Mouse (Mus musculus) ovary, postnatal 14 days (tissue): ENCODE data around the gene Gm49384.
"Not testable (repeated sequence)": the region's sequence is repeated elsewhere in the genome, so short reads cannot be mapped to it uniquely, and the experiment has no call there.

Source experiments
- DNase-seq: peaks from one replicate; pipeline ENCODE4 v3.0.0; 2022; ENCODE audit warnings: low spot score

Gene Gm49384

DNA sequence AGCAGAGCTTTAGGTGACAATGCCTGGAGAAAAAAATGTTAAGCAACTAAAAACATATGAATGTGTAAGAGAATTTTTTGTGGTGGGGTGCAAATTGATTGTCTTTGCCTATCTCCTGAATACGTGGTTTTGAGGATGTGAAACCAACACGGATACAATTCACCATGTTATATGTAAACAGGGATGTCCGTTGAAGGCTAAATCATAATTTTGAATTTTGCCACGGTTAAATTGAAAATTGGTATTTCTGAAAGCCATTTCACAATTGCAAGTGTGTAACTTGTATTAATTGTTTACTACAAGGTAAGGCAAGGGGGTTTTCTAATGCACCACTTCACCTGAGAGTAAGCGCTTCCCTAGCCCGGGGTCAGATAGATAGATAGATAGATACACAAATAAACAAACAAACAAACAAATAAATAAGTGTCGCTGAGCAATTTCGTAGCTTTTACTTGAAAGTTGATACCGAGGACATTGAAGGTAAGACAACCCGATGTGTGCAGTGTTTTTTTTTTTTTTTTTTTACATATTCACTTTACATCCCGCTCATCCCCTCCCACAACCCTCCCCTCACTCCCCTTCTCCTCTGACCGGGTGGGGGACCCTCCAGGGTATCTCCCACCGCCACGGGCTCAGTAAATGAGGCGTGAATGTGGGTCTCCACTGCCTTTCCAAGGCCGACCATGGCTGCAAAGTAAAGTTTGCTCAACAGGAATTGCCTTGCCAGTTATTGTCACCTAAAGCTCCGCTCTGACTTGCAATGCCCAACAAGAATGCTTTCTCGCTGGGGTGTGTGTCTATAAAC is 36.2 kb downstream of the Gm49384 start:
- no peak for DNase-seq

DNA sequence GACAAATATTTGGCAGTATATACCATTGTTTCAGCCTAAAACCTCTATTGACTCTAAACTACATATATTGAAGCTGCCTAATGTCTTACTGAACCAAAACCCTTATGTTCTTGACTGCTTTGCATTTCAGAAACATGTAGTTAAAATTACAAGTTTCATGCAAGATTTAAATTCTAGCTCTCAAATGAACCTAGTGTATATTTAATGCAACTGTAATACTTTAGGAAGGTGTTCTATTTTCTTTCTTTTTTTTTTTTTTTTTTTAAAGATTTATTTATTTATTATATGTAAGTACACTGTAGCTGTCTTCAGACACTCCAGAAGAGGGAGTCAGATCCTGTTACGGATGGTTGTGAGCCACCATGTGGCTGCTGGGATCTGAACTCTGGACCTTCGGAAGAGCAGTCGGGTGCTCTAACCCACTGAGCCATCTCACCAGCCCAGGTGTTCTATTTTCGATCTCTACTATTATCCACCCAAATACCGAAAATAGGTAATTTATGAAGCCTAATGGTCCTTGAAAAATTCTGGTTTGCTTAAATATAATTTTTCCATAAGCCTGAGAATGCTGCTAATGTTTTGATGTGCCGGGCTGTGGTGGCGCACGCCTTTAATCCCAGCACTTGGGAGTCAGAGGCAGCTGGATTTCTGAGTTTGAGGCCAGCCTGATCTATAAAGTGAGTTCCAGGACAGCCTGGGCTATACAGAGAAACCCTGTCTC is 37.0 kb downstream of the Gm49384 start:
- not testable (repeated sequence) for DNase-seq

DNA sequence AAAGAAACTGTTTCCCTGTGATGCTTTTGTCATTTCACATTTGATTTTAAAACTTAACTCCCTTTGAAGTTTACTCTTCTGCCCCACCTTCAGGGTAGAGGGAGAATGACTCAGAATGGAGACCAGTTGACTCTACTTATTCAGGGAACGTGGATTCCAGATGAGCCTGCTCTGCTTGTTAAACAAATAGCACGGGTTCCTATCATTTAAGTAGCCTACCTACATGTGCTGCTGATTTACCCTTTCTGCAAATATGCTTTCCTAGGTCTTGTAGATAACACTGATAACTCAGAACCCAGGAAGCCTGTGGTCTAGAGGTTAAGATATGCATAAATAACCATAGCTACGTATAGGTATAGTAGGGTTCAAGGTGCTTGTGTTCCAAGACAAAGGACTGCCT is 39.2 kb downstream of the Gm49384 start:
- DNase-seq, result no peak

DNA sequence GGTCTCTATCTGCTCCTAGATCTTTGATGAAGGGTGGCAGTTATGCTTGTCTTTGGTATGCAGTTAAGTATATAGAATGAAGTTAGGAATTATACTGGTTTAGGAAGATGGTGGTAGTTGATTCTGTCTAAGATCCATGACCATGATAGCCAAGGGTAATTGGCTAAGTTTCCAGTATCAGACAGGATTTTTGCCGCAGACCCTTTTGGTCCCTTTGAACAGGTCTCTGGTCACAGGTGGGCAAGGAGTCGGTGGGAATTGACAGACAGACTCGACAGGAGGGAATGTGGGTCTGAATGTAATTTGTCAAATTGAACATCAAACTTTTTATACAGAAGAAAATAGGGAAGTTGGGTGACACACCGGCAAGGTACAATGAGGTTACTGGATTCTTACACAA is 40.5 kb downstream of the Gm49384 start:
- DNase-seq, result not testable (repeated sequence)

DNA sequence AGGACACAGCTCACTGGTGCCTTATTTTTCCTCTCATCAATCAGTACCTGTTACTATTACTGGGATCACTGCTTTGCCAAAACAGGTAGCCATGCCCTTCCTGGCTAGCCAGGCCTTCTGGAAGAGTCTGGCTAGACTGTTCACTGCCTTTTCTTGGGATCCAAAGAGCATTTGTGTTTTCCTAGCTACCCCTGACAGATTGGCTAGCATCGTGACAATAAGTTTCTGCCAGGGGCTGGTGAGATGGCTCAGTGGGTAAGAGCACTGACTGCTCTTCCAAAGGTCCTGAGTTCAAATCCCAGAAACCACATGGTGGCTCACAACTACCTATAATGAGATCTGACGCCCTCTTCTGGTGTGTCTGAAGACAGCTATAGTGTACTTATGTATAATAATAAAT is 43.4 kb downstream of the Gm49384 start:
- not testable (repeated sequence) for DNase-seq

DNA sequence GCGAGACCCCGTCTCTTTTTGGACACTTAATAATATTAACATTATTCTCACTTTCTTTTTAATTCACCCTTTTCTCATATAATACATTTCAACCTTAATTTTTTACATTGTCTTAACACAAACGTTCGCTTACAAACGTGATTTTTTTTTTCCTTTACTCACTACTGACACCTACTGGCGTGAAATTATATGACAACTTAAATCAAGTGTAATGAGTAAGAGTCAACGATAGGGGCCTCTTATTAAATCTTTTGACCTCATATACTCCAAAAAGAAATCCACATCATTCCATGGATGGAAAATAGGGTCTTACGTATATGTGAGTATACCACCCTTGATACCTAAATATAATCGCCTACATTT is 44.5 kb downstream of the Gm49384 start:
- DNase-seq, result no peak

DNA sequence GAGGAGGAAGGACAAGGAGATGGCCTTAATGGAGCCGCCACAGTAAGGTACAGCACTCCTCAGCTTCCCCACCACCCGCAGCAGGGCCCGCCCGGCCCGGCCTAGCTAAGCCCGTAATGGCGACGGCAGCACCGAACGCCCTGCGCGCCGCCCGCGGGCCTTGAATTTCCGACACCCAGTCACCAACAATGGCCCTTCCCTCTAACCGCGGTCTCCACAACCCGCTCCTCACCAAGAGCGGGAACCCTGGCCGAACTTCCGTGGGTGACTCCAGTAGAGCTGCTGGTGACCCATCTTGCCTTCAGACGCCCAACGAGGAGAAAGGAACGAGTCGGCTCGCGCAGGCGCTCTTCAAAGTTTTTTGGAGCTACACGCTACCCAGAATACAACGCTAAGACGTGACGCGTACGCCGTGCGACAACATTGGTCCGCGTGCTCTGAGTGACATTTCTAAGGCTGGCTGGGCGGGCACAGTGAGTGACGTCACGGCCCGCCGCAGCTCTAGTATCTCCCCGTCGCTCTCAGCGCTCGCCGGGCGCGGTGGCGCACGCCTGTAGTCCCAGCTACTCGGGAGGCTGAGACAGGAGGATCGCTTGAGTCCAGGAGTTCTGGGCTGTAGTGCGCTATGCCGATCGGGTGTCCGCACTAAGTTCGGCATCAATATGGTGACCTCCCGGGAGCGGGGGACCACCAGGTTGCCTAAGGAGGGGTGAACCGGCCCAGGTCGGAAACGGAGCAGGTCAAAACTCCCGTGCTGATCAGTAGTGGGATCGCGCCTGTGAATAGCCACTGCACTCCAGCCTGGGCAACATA is 45.1 kb downstream of the Gm49384 start, which contains the start of gene Rps29:
Gene Rps29, minus strand, starts transcription at position 422 of the 813 bp plus-strand sequence.
- peak; percentile 95 for DNase-seq

DNA sequence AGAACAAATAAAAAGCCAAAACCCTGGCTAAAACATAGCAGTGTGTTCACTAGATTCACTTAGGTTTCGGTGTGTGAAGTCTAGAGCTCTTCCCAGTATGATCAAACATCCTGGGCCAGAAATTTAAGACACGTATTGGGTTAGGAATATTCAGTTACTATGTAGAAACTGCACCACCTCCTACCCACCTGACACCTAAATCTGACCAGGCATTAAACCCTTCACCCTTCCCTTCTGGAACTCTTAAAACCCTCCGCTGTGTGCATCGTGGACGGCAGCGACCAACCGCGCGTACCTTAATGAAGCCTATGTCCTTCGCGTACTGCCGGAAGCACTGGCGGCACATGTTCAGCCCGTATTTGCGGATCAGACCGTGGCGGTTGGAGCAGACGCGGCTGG is 45.7 kb downstream of the Gm49384 start:
- DNase-seq, result no peak

DNA sequence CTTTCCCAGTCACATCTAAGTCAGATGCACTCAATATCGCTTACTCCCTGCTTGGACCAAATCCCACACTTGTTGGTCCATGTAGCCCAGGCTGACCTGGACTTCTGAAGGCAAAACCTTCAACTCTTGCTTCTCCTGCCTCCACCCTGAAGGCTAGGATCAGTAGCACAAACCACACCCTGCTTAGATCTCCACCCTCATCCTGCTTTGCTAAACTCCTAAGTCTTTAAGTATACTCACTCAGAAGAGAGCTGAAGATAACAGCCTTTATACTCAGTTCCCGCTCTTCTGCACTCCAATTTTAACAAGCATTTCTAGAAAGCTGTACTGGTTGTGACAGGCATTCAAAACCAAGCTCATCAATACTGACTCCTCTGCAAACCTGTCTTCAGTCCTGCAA is 47.0 kb downstream of the Gm49384 start:
- no peak for DNase-seq

DNA sequence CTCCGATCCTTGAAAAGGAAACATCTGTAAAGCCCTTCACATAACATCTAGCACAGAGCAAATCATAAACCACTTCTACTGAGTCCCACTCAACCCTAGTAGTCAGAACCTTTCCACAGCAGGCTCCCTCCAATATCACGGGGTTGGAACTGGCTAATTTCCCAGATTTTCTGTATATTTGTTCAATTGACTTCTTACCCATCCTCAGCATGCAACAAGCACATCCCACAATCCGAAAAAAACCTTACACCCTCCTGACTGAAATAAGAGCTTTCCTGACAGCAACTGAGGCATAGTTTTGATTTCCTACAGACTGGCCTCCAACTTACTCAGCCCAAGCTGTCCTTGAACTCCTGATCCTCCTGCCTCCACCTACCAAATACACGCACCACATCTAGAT is 47.6 kb downstream of the Gm49384 start:
- no peak for DNase-seq

DNA sequence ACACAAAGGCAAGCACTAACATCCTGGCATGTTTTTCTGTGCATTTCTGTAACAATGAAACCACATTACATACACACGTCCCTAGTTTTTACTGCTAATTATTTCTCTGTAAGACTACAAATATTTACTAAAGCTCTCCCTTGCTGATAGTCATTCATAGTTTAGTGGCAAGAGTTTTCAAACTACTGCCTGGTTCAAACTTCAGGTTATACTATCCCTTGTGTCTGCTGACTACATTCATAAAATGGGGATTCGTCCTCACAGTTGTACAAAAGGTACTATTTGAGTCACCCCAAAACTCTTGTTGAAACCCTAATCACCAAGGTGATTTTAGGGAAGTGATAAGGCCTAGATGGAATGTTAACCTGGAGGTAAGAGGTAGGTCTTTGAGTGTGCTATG is 48.1 kb downstream of the Gm49384 start:
- no peak for DNase-seq

DNA sequence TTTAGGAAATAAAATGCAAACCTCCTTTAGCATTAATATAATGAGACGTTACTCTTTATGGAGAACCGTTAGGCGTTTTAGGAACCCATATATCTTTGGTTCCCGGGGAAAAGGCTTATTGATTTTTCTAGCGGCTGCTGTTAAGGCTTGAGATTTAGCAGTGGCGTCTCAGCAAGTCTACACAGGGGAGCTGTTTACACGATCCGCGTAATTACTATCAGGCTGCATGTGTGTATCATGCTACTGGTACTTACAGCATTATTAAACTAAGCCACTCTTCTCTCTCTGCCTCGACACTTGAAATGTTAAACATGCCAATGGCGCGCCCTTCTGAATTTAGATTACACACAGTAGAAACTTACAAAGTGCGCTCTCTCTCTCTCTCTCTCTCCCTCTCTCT is 54.0 kb downstream of the Gm49384 start:
- no peak for DNase-seq

DNA sequence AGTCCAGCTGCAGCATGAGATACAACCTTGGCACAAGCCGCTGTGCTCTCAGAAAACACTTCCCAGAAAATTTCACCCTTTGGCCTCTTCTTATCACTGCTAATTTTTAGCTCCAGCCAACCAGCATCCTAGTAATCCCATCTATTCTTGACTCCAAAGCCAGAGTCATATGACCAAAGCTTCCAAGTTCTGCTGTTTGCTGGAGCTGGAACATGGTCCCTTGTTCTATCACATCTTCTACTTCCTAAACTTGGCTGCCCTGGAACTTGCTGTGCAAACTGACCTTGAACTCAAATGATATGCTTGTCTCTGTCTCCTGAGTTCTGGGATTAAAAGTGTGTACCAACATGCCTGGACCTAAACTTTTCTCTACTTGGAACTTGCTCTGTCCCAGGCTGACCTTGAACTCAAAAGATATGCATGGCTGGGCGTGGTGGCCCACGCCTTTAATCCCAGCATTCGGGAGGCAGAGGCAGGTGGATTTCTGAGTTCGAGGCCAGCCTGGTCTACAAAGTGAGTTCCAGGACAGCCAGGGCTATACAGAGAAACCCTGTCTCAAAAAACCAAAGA is 56.8 kb downstream of the Gm49384 start:
- no peak for DNase-seq

DNA sequence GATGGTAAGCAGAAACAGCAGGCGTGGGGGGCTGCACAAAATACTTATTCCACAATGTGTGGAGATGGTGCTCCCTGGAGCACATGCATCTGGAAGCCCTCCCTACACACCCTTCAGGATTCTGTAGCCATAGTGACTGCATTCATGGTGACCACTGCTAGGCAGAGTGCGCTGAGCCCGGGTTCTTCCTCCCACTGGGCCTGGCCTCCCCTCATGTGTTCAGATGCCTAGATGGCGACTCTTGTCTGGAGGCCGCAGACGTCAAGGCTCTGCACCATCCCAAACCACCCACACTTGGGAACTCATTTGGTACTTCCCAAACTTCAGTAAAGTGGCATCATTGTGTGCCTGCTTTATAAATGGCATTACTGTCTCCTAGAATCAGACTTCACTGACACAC is 60.6 kb downstream of the Gm49384 start:
- no peak for DNase-seq

DNA sequence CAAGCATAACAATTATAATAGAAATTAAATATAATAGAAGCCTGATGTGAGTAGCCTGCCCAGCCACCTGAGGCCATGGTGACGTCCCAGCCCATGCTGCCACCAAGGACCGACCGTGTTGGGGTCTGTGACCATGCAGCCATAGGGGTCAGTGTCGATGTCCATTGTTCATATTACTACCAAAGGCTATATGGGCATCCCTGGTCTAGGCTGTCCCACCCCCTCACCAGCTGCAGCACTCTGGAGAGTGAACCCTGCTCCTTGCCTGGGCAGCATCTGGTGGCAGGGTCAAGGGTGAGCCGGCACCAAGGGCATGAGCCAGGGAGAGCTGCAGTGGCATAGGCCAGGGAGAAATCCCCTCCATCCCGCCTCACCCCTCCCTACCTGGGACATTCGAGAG is 64.2 kb downstream of the Gm49384 start:
- DNase-seq, result no peak
